Mouse (Mus musculus) myocyte (in vitro differentiated cells): ENCODE data around the gene Eid2. TPM values are rescaled to one million over a fixed set of nuclear protein-coding genes. Genes with fewer than 3 reads are reported as not detected.

Source experiments
- H3K27me3 ChIP-seq: one replicate; pipeline ENCODE4 v1.6.1; 2011; ENCODE audit not compliant: control insufficient read depth, insufficient read depth, insufficient read length
- H3K36me3 ChIP-seq: one replicate; pipeline ENCODE4 v1.6.1; 2011; ENCODE audit not compliant: control insufficient read depth, insufficient read depth
- H3K4me2 ChIP-seq: one replicate; pipeline ENCODE4 v1.6.1; 2011; ENCODE audit warnings: low read depth, control low read depth
- H3K4me3 ChIP-seq: one replicate; pipeline ENCODE4 v1.5.1; 2011; ENCODE audit warnings: mild to moderate bottlenecking, control low read depth, moderate library complexity
- H3K79me2 ChIP-seq: one replicate; pipeline ENCODE4 v1.6.1; 2011; ENCODE audit not compliant: control insufficient read depth, insufficient read depth
- H3ac ChIP-seq: one replicate; pipeline ENCODE4 v1.6.1; 2011; ENCODE audit not compliant: control insufficient read depth, insufficient read length
- CEBPB ChIP-seq: IDR thresholded peaks from 2 replicates; pipeline ENCODE4 v1.6.1; 2011; ENCODE audit warnings: mild to moderate bottlenecking, moderate library complexity; ENCODE audit not compliant: poor library complexity, insufficient read depth, severe bottlenecking
- E2F4 ChIP-seq: IDR thresholded peaks from one replicate; pipeline ENCODE4 v1.6.1; 2011; ENCODE audit warnings: mild to moderate bottlenecking, control low read depth, moderate library complexity; ENCODE audit not compliant: insufficient read depth
- MAX ChIP-seq: IDR thresholded peaks from one replicate; pipeline ENCODE4 v1.6.1; 2011; ENCODE audit warnings: low read depth, mild to moderate bottlenecking, control low read depth
- MYOD1 ChIP-seq, 3 experiments: IDR thresholded peaks; one replicate each; pipeline ENCODE4 v1.6.1; 2011; ENCODE audit warnings: control low read depth in 2 of 3, low read depth in 2 of 3, mild to moderate bottlenecking in 2 of 3, moderate library complexity in 1 of 3; ENCODE audit not compliant: insufficient read length in 2 of 3, control insufficient read depth in 1 of 3
- MYOG ChIP-seq, 3 experiments: IDR thresholded peaks; one replicate each; pipeline ENCODE4 v1.6.1; 2011; ENCODE audit warnings: control low read depth in 2 of 3, low read depth in 2 of 3, mild to moderate bottlenecking in 2 of 3; ENCODE audit not compliant: insufficient read length in 2 of 3, control insufficient read depth in 1 of 3, insufficient read depth in 1 of 3
- POLR2A ChIP-seq: IDR thresholded peaks from one replicate; pipeline ENCODE4 v1.6.1; 2011; ENCODE audit warnings: low read depth, mild to moderate bottlenecking, control low read depth, moderate library complexity; ENCODE audit not compliant: insufficient read length
- POLR2AphosphoS2 ChIP-seq: IDR thresholded peaks from one replicate; pipeline ENCODE4 v1.6.1; 2011; ENCODE audit warnings: low read depth, control low read depth; ENCODE audit not compliant: insufficient read length
- REST ChIP-seq: IDR thresholded peaks from one replicate; pipeline ENCODE4 v1.6.1; 2011; ENCODE audit warnings: mild to moderate bottlenecking, control low read depth, moderate library complexity; ENCODE audit not compliant: insufficient read depth, insufficient read length
- SRF ChIP-seq: IDR thresholded peaks from one replicate; pipeline ENCODE4 v1.6.1; 2011; ENCODE audit warnings: low read depth; ENCODE audit not compliant: control insufficient read depth, insufficient read length
- TCF12 ChIP-seq: IDR thresholded peaks from one replicate; pipeline ENCODE4 v1.6.1; 2011; ENCODE audit warnings: mild to moderate bottlenecking, control low read depth; ENCODE audit not compliant: poor library complexity, insufficient read depth, severe bottlenecking
- TCF3 ChIP-seq: IDR thresholded peaks from one replicate; pipeline ENCODE4 v1.6.1; 2011; ENCODE audit warnings: low read depth, control low read depth; ENCODE audit not compliant: insufficient read length
- USF1 ChIP-seq: IDR thresholded peaks from one replicate; pipeline ENCODE4 v1.6.1; 2011; ENCODE audit warnings: low read depth, mild to moderate bottlenecking, control low read depth, moderate library complexity
- polyA plus RNA-seq: library from polyadenylated mRNA; unstranded; fragments of >200 nt; fragmentation: generic; extraction: Trizol; gene quantifications from one replicate; pipeline ENCODE4 v1.2.1, GENCODE M21; 2012; ENCODE audit warnings: missing spikeins

Gene Eid2
- polyA plus RNA-seq, 1 experiment = 6.5 TPM

GRCm38 (mm10) chr7:28318036-28318435 lies 50.4 kb downstream of the Eid2 start:
- H3ac ChIP-seq = no peak overlapping the region
- peaks cover 35% of the 10 kb centered on the region for H3K36me3 ChIP-seq
- TF ChIP-seq TCF12 (no peak), REST (no peak), MAX (no peak), SRF (no peak), E2F4 (no peak), MYOD1 (IDR thresholded peaks at IDR 0.05; ENCODE audit: control insufficient read depth in 1 of 3, insufficient read length in 2 of 3, low read depth in 2 of 3) (no peak), POLR2AphosphoS2 (no peak), TCF3 (no peak), POLR2A (no peak), USF1 (no peak), MYOG (IDR thresholded peaks at IDR 0.05; ENCODE audit: control insufficient read depth in 1 of 3, insufficient read depth in 1 of 3, insufficient read length in 2 of 3, low read depth in 2 of 3) (no peak), CEBPB (no peak)
- no peak overlapping the region for H3K4me3 ChIP-seq
- no peaks in the 10 kb centered on the region for H3K27me3 ChIP-seq
- no peak overlapping the region for H3K4me2 ChIP-seq
- no peaks in the 10 kb centered on the region for H3K79me2 ChIP-seq

- Histone ChIP-seq H3ac (no peak overlapping the region), H3K4me3 (no peak overlapping the region), H3K36me3 (peaks cover 35% of the 10 kb centered on the region), H3K27me3 (no peaks in the 10 kb centered on the region), H3K79me2 (no peaks in the 10 kb centered on the region), H3K4me2 (no peak overlapping the region)
- no peak for TF ChIP-seq TCF12
- no peak for TF ChIP-seq SRF
- TF ChIP-seq MYOD1 (IDR thresholded peaks at IDR 0.05; ENCODE audit: control insufficient read depth in 1 of 3, insufficient read length in 2 of 3, low read depth in 2 of 3) = no peak
- no peak for TF ChIP-seq E2F4
- TF ChIP-seq TCF3 = no peak
- TF ChIP-seq REST = no peak
- TF ChIP-seq POLR2A = no peak
- no peak for TF ChIP-seq POLR2AphosphoS2
- no peak for TF ChIP-seq CEBPB
- no peak for TF ChIP-seq MAX
- no peak for TF ChIP-seq MYOG (IDR thresholded peaks at IDR 0.05; ENCODE audit: control insufficient read depth in 1 of 3, insufficient read depth in 1 of 3, insufficient read length in 2 of 3, low read depth in 2 of 3)
- TF ChIP-seq USF1 = no peak
These were observed 51.0 kb downstream of the Eid2 start for GRCm38 (mm10) chr7:28318714-28319113.

Other genes starting within 250 kb of the Eid2 start
- 268 TPM for gene Psmc4, start 217.8 kb upstream of the Eid2 start, polyA plus RNA-seq
- not detected for gene Fcgbp, start 196.6 kb upstream of the Eid2 start, polyA plus RNA-seq
- 0.11 TPM for gene 9530053A07Rik, start 138.4 kb upstream of the Eid2 start, polyA plus RNA-seq
- 155 TPM for gene Fbl, start 98.2 kb upstream of the Eid2 start, polyA plus RNA-seq
- 25.1 TPM for gene Dyrk1b, start 88.4 kb upstream of the Eid2 start, polyA plus RNA-seq
- 6.1 TPM for gene Eid2b, start 9.9 kb downstream of the Eid2 start, polyA plus RNA-seq
- gene Selenov, start 23.3 kb downstream of the Eid2 start, polyA plus RNA-seq = not detected
- gene Dll3, start 34.4 kb downstream of the Eid2 start, polyA plus RNA-seq = 0.02 TPM
- gene Timm50, start 44.2 kb downstream of the Eid2 start, polyA plus RNA-seq = 83.6 TPM
- gene Supt5, start 70.9 kb downstream of the Eid2 start, polyA plus RNA-seq = 84.2 TPM
- gene Rps16, start 82.8 kb downstream of the Eid2 start, polyA plus RNA-seq = 4,542 TPM
- gene Plekhg2, start 104.7 kb downstream of the Eid2 start, polyA plus RNA-seq = 15.8 TPM
- 7.5 TPM for gene Zfp36, start 112.4 kb downstream of the Eid2 start, polyA plus RNA-seq
- 34.2 TPM for gene Med29, start 124.8 kb downstream of the Eid2 start, polyA plus RNA-seq
- 34.3 TPM for gene Paf1, start 125.1 kb downstream of the Eid2 start, polyA plus RNA-seq
- gene Gmfg, start 169.6 kb downstream of the Eid2 start, polyA plus RNA-seq = not detected
- not detected for gene Lrfn1, start 184.1 kb downstream of the Eid2 start, polyA plus RNA-seq
- not detected for gene Ifnl2, start 242.6 kb downstream of the Eid2 start, polyA plus RNA-seq